Mouse (Mus musculus): ENCODE data around the gene 2900011O08Rik. TPM values are rescaled to one million over a fixed set of nuclear protein-coding genes. Genes with fewer than 3 reads are reported as not detected.

Gene 2900011O08Rik
- polyA plus RNA-seq, 1 experiment, result 1.6 TPM

- no peak overlapping the region for H3K4me3 ChIP-seq (replicated peaks; ENCODE audit: control insufficient read depth, low read depth, low read length)
- no peaks in the 10 kb centered on the region for H3K4me1 ChIP-seq (ENCODE audit: control insufficient read depth, insufficient read depth, low read length)
- no peak overlapping the region for H3K27ac ChIP-seq (ENCODE audit: control insufficient read depth, insufficient read depth, low read depth, low read length, poor library complexity)
- TF ChIP-seq POLR2A (IDR thresholded peaks at IDR 0.05; ENCODE audit: borderline replicate concordance, control insufficient read depth, low read depth, low read length), result no peak
- TF ChIP-seq CTCF (IDR thresholded peaks at IDR 0.05; ENCODE audit: control insufficient read depth, insufficient read depth, low read length), result no peak
- WGBS, result 83% methylated on average over 2 of the region's 2 CpGs
Measured at GRCm38 (mm10) chr16:14042421-14042820, 56.0 kb downstream of the 2900011O08Rik start.

GRCm38 (mm10) chr16:14044695-14045094, 58.3 kb downstream of the 2900011O08Rik start:
- Histone ChIP-seq H3K4me1 (ENCODE audit: control insufficient read depth, insufficient read depth, low read length) (no peaks in the 10 kb centered on the region; the same call in 1 of the 2 replicates), H3K4me3 (replicated peaks; ENCODE audit: control insufficient read depth, low read depth, low read length) (no peak overlapping the region), H3K27ac (ENCODE audit: control insufficient read depth, insufficient read depth, low read depth, low read length, poor library complexity) (no peak overlapping the region)
- no peak for TF ChIP-seq POLR2A (IDR thresholded peaks at IDR 0.05; ENCODE audit: borderline replicate concordance, control insufficient read depth, low read depth, low read length)
- TF ChIP-seq CTCF (IDR thresholded peaks at IDR 0.05; ENCODE audit: control insufficient read depth, insufficient read depth, low read length), result no peak
- 77% methylated on average over 8 of the region's 8 CpGs for WGBS

- H3K4me1 ChIP-seq (ENCODE audit: control insufficient read depth, insufficient read depth, low read length), result no peaks in the 10 kb centered on the region; the same call in 1 of the 2 replicates
- H3K4me3 ChIP-seq (replicated peaks; ENCODE audit: control insufficient read depth, low read depth, low read length), result no peak overlapping the region
- H3K27ac ChIP-seq (ENCODE audit: control insufficient read depth, insufficient read depth, low read depth, low read length, poor library complexity), result no peak overlapping the region
- WGBS, result 80% methylated on average over 4 of the region's 4 CpGs
- TF ChIP-seq CTCF (IDR thresholded peaks at IDR 0.05; ENCODE audit: control insufficient read depth, insufficient read depth, low read length) (no peak), POLR2A (IDR thresholded peaks at IDR 0.05; ENCODE audit: borderline replicate concordance, control insufficient read depth, low read depth, low read length) (no peak)
Measured at GRCm38 (mm10) chr16:14046224-14046756, 59.9 kb downstream of the 2900011O08Rik start.

- TF ChIP-seq POLR2A (IDR thresholded peaks at IDR 0.05; ENCODE audit: borderline replicate concordance, control insufficient read depth, low read depth, low read length), result no peak
- no peak for TF ChIP-seq CTCF (IDR thresholded peaks at IDR 0.05; ENCODE audit: control insufficient read depth, insufficient read depth, low read length)
Measured at GRCm38 (mm10) chr16:14052221-14052620, 65.8 kb downstream of the 2900011O08Rik start.

GRCm38 (mm10) chr16:14053116-14053515, 66.7 kb downstream of the 2900011O08Rik start:
- H3K4me1 ChIP-seq (ENCODE audit: control insufficient read depth, insufficient read depth, low read length), result no peaks in the 10 kb centered on the region
- H3K4me3 ChIP-seq (replicated peaks; ENCODE audit: control insufficient read depth, low read depth, low read length), result no peak overlapping the region
- WGBS, result 81% methylated on average over 5 of the region's 5 CpGs
- TF ChIP-seq CTCF (IDR thresholded peaks at IDR 0.05; ENCODE audit: control insufficient read depth, insufficient read depth, low read length), result no peak
- TF ChIP-seq POLR2A (IDR thresholded peaks at IDR 0.05; ENCODE audit: borderline replicate concordance, control insufficient read depth, low read depth, low read length), result no peak
- no peak overlapping the region for H3K27ac ChIP-seq (ENCODE audit: control insufficient read depth, insufficient read depth, low read depth, low read length, poor library complexity)

More at GRCm38 (mm10) chr16:14052221-14052620, 65.8 kb downstream of the 2900011O08Rik start:
- H3K27ac ChIP-seq (ENCODE audit: control insufficient read depth, insufficient read depth, low read depth, low read length, poor library complexity), result no peak overlapping the region
- WGBS, result 75% methylated on average over 2 of the region's 2 CpGs
- no peak overlapping the region for H3K4me3 ChIP-seq (replicated peaks; ENCODE audit: control insufficient read depth, low read depth, low read length)
- no peaks in the 10 kb centered on the region; the same call in 1 of the 2 replicates for H3K4me1 ChIP-seq (ENCODE audit: control insufficient read depth, insufficient read depth, low read length)

GRCm38 (mm10) chr16:14055271-14055670, 68.9 kb downstream of the 2900011O08Rik start:
- TF ChIP-seq CTCF (IDR thresholded peaks at IDR 0.05; ENCODE audit: control insufficient read depth, insufficient read depth, low read length) (no peak), POLR2A (IDR thresholded peaks at IDR 0.05; ENCODE audit: borderline replicate concordance, control insufficient read depth, low read depth, low read length) (no peak)
- Histone ChIP-seq H3K4me3 (replicated peaks; ENCODE audit: control insufficient read depth, low read depth, low read length) (no peak overlapping the region), H3K27ac (ENCODE audit: control insufficient read depth, insufficient read depth, low read depth, low read length, poor library complexity) (no peak overlapping the region), H3K4me1 (ENCODE audit: control insufficient read depth, insufficient read depth, low read length) (no peaks in the 10 kb centered on the region)
- WGBS, result 76% methylated on average over 1 of the region's 1 CpGs

- no peak overlapping the region for H3K27ac ChIP-seq (ENCODE audit: control insufficient read depth, insufficient read depth, low read depth, low read length, poor library complexity)
- H3K4me1 ChIP-seq (ENCODE audit: control insufficient read depth, insufficient read depth, low read length), result no peaks in the 10 kb centered on the region
- no peak for TF ChIP-seq POLR2A (IDR thresholded peaks at IDR 0.05; ENCODE audit: borderline replicate concordance, control insufficient read depth, low read depth, low read length)
- TF ChIP-seq CTCF (IDR thresholded peaks at IDR 0.05; ENCODE audit: control insufficient read depth, insufficient read depth, low read length), result no peak
- H3K4me3 ChIP-seq (replicated peaks; ENCODE audit: control insufficient read depth, low read depth, low read length), result no peak overlapping the region
- 66% methylated on average over 4 of the region's 4 CpGs for WGBS
Measured at GRCm38 (mm10) chr16:14056734-14057133, 70.3 kb downstream of the 2900011O08Rik start.

- WGBS, result 46% methylated on average over 1 of the region's 1 CpGs
- H3K4me3 ChIP-seq (replicated peaks; ENCODE audit: control insufficient read depth, low read depth, low read length), result no peak overlapping the region
- TF ChIP-seq CTCF (IDR thresholded peaks at IDR 0.05; ENCODE audit: control insufficient read depth, insufficient read depth, low read length) (no peak), POLR2A (IDR thresholded peaks at IDR 0.05; ENCODE audit: borderline replicate concordance, control insufficient read depth, low read depth, low read length) (no peak)
- H3K4me1 ChIP-seq (ENCODE audit: control insufficient read depth, insufficient read depth, low read length), result no peaks in the 10 kb centered on the region
- H3K27ac ChIP-seq (ENCODE audit: control insufficient read depth, insufficient read depth, low read depth, low read length, poor library complexity), result no peak overlapping the region
Measured at GRCm38 (mm10) chr16:14058541-14058940, 72.1 kb downstream of the 2900011O08Rik start.
